Mouse (Mus musculus) kidney, adult 10 weeks (tissue): ENCODE results near the gene Lipf. TPM values are rescaled to one million over a fixed set of nuclear protein-coding genes. Genes with fewer than 3 reads are reported as not detected.

Experiments used
- polyA plus RNA-seq: library from polyadenylated mRNA; stranded (reverse); fragments of 350-450 nt; fragmentation: Illumina TruSeq; extraction: RNeasy Lipid Tissue Mini Kit (QIAGEN cat#74804); gene quantifications from one replicate; pipeline ENCODE4 v1.2.3, GENCODE M21; 2014; ENCODE audit warnings: low read depth, low replicate concordance

Lipf gene
- not detected for polyA plus RNA-seq

DNA sequence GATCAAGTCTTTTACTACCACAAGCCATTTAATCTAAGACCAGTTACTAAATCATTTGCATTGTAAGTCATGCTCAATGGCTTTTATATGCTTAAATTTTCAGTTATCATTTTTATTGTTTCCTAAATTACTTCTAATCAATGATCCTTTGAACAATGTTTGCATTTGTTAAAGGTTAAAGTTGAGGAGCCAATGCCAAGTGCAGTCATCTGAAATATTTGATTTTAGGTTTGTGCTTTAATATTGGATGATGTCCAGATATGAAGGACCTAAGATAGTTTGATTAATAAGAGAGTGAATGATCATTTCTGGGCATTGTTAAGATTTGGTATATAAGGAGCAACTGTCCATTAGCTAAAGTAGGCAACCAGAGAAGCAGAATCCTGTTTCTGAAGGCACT, at the start of gene Lipf:
Gene Lipf (plus strand): TSS at position 301 of the 400 bp plus-strand sequence.

GRCm38 (mm10) chr19:34008002-34008401, 47.0 kb downstream of the Lipf start, which contains the start of gene Lipk:
Gene Lipk, plus strand, starts transcription at chr19:34008290.

Other genes starting within 250 kb of the Lipf start
- 0.24 TPM for gene Lipo2, start 209.8 kb upstream of the Lipf start, polyA plus RNA-seq
- gene Lipo3, start 199.2 kb upstream of the Lipf start, polyA plus RNA-seq = 58.8 TPM
- gene Lipo1, start 173.7 kb upstream of the Lipf start, polyA plus RNA-seq = not detected
- gene Lipk, start 47.1 kb downstream of the Lipf start, polyA plus RNA-seq = not detected
- gene Lipn, start 106.2 kb downstream of the Lipf start, polyA plus RNA-seq = not detected
- gene Lipm, start 139.7 kb downstream of the Lipf start, polyA plus RNA-seq = not detected
- not detected for gene Ankrd22, start 204.9 kb downstream of the Lipf start, polyA plus RNA-seq
- gene Stambpl1, start 231.0 kb downstream of the Lipf start, polyA plus RNA-seq = 3.5 TPM